Comparison of ENCODE assay signal across 9 mouse cellular contexts in the genomic region with DNA sequence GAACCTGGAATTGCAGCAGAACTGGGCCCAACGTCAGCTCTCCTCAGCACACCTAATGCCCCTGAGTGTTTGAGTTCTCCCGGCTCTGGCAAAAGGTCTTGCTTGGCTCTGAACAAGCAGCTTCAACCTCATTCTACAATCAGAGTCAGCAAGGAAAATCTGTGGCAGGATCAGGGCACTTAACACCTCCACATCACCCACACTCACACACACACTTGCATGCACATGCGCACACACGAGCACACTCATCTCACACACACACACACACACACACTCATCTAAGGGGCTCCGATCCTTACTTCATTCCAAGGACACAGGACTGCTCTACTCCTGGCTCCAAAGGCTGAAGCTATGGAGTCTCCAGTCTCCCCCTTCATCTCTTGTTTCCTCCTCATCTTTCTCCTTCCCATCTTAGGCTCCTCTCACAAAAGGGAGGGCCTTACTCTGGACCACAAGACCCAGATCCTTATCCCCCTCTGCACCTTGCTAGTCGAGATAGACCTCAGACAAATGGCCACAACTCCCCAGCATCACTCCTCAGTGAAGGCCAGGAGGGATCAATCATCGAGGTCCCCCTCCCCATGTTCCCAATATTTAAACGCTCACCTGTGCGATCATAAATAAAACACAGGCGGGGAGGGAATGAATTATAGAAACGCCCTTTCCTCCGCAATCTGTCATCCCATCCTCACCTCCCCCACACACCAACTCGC. TPM values are rescaled to one million over a fixed set of nuclear protein-coding genes. Genes with fewer than 3 reads are reported as not detected.
DNase-seq lines count a peak whose midpoint lies in the region; ATAC-seq and TF ChIP-seq lines count a peak whose summit lies in the region.
"Had no signal": no experiment of that assay in that cellular context is flagged by ENCODE, and none has a peak within 500 bp of the region (broad histone marks: within the 10 kb centered on the region; RNA-seq: fewer than 3 reads in every experiment).

No protein-coding gene starts in this region.

- H3K9ac ChIP-seq in hindbrain, embryonic 12.5 days, result 0 out of 2 replicates have a peak overlapping the region, but pooled peaks have one; percentile 32
- peak overlapping the region; percentile 14; the same call in 1 of the 2 replicates for H3K9ac ChIP-seq in midbrain, embryonic 15.5 days

- intact Hi-C loops in left cerebral cortex, postnatal 4 days (cut with DNase I), result loop anchor here (5.0 kb wide), 1 partner anchor 98 kb away; no protein-coding TSS in a partner anchor
- intact Hi-C loops in gastrocnemius, postnatal 36 days (cut with DNase I), result no loop called here

- peaks cover 4% of the 10 kb centered on the region; the same call in 1 of the 2 replicates for H3K4me1 ChIP-seq in embryonic fibroblast, embryonic 13.5 days (ENCODE audit: control insufficient read depth, insufficient read depth, low read length)
- peaks cover 29% of the 10 kb centered on the region for H3K4me1 ChIP-seq in hindbrain, embryonic 12.5 days
- peaks cover 31% of the 10 kb centered on the region for H3K4me1 ChIP-seq in midbrain, embryonic 15.5 days

- no peak for TF ChIP-seq CTCF in embryonic fibroblast, embryonic 13.5 days (IDR thresholded peaks at IDR 0.05; ENCODE audit: borderline replicate concordance, insufficient read depth, low read length)

- peak overlapping the region; percentile 20 for H3K4me3 ChIP-seq in embryonic fibroblast, embryonic 13.5 days (ENCODE audit: insufficient read depth, low read length)
- H3K4me3 ChIP-seq in hindbrain, embryonic 12.5 days, result no peak overlapping the region
- peak overlapping the region; percentile 60; the same call in 1 of the 2 replicates for H3K4me3 ChIP-seq in midbrain, embryonic 15.5 days

- 77% methylated on average over 13 of the region's 13 CpGs for WGBS in hindbrain, embryonic 12.5 days
- WGBS in midbrain, embryonic 15.5 days, result 79% methylated on average over 13 of the region's 13 CpGs

- H3K36me3 ChIP-seq in hindbrain, embryonic 12.5 days, result no peaks in the 10 kb centered on the region
- no peaks in the 10 kb centered on the region for H3K36me3 ChIP-seq in midbrain, embryonic 15.5 days (replicated peaks)

- H3K27me3 ChIP-seq in hindbrain, embryonic 12.5 days, result no peaks in the 10 kb centered on the region
- no peaks in the 10 kb centered on the region for H3K27me3 ChIP-seq in midbrain, embryonic 15.5 days (replicated peaks)

- DNase-seq in left cerebral cortex, adult 18-20 months (ENCODE audit: low spot score in 2 of 2), result peak; percentile 31 to 39
- DNase-seq in left cerebral cortex, postnatal 4 days, result no peak
- no peak for DNase-seq in embryo, embryonic 9.5 days (ENCODE audit: extremely low spot score)
- no peak for DNase-seq in thymus, postnatal 4 days
- DNase-seq in gastrocnemius, postnatal 36 days, result no peak

- 0 out of 2 replicates have a peak, but pooled peaks cover 4% of the 10 kb centered on the region for H3K9me3 ChIP-seq in hindbrain, embryonic 12.5 days (replicated peaks)
- H3K9me3 ChIP-seq in midbrain, embryonic 15.5 days, result no peaks in the 10 kb centered on the region

- H3K4me2 ChIP-seq in hindbrain, embryonic 12.5 days (replicated peaks), result peak overlapping the region; percentile 80; the same call in 1 of the 2 replicates
- H3K4me2 ChIP-seq in midbrain, embryonic 15.5 days, result peak overlapping the region; percentile 52

- no peak for TF ChIP-seq POLR2A in embryonic fibroblast, embryonic 13.5 days (IDR thresholded peaks at IDR 0.05; ENCODE audit: low read depth, low read length)

- no peak for ATAC-seq in hindbrain, embryonic 12.5 days (ENCODE audit: low FRiP score)
- no peak for ATAC-seq in midbrain, embryonic 15.5 days (replicated peaks)
- ATAC-seq: inflammation-experienced regulatory T-cells, adult 6 months had no signal

- H3K27ac ChIP-seq in embryonic fibroblast, embryonic 13.5 days (ENCODE audit: insufficient read depth, low read length), result peak overlapping the region; percentile 34; the same call in 1 of the 2 replicates
- H3K27ac ChIP-seq in hindbrain, embryonic 12.5 days, result no peak overlapping the region
- no peak overlapping the region for H3K27ac ChIP-seq in midbrain, embryonic 15.5 days

RNA-seq across cellular contexts. Expression of a gene that starts 3.0 kb away (rescaled TPM):
- 100 to 1,000 TPM; 144 to 149 TPM for total RNA-seq in left cerebral cortex, adult 18-20 months (2021)
- total RNA-seq in left cerebral cortex, postnatal 4 days (2021), result 100 to 1,000 TPM; 141 to 154 TPM
- polyA plus RNA-seq in embryonic fibroblast, embryonic 13.5 days (2011; ENCODE audit: insufficient read length, low read depth, missing spikeins), result 111 and 180 TPM in 2 replicates
- polyA plus RNA-seq in hindbrain, embryonic 12.5 days (2016; fragmentation: Nextera tagmentation; extraction: Ambion mirVana), result 101 and 106 TPM in 2 replicates
- 93.9 and 94.3 TPM in 2 replicates for polyA plus RNA-seq in midbrain, embryonic 15.5 days (2015; fragmentation: Nextera tagmentation; extraction: Ambion mirVana)
- total RNA-seq in gastrocnemius, postnatal 36 days (2021), result 100 to 1,000 TPM; 131 to 189 TPM

Comparison
In these comparisons a context has a peak if more than half of its experiments do, and no peak if none do; other contexts are left out.
1. DNase-seq: peak in left cerebral cortex, adult 18-20 months (2 of 2); none in left cerebral cortex, postnatal 4 days (single experiment), embryo, embryonic 9.5 days (single experiment), thymus, postnatal 4 days (single experiment) and gastrocnemius, postnatal 36 days (0 of 2).